Mouse (Mus musculus) adrenal gland, postnatal 25 days (tissue): Measurements from ENCODE around the gene Zfp148. TPM values are rescaled to one million over a fixed set of nuclear protein-coding genes. Genes with fewer than 3 reads are reported as not detected.
"Not testable (repeated sequence)": the region's sequence is repeated elsewhere in the genome, so short reads cannot be mapped to it uniquely, and the experiment has no call there.

ENCODE experiments used
- DNase-seq: peaks from one replicate; pipeline ENCODE4 v3.0.0; 2021; ENCODE audit warnings: mixed read lengths
- total RNA-seq: library from RNA; stranded (reverse); gene quantifications from 2 replicates; pipeline ENCODE4 v1.2.3, GENCODE M21; 2021

Zfp148 gene
- total RNA-seq, 1 experiment from 2014 or later, result 67.5 TPM

- no peak for DNase-seq
Measured at GRCm38 (mm10) chr16:33461416-33461815, 80.8 kb downstream of the Zfp148 start.

GRCm38 (mm10) chr16:33464509-33465241 lies 84.0 kb downstream of the Zfp148 start:
- DNase-seq, result no peak

GRCm38 (mm10) chr16:33465242-33465614 lies 84.6 kb downstream of the Zfp148 start:
- DNase-seq, result no peak

GRCm38 (mm10) chr16:33467451-33467850 lies 86.8 kb downstream of the Zfp148 start:
- DNase-seq, result no peak

- DNase-seq, result no peak
Measured at GRCm38 (mm10) chr16:33469973-33470372, 89.3 kb downstream of the Zfp148 start.

GRCm38 (mm10) chr16:33474381-33474780 lies 93.7 kb downstream of the Zfp148 start:
- no peak for DNase-seq

GRCm38 (mm10) chr16:33479926-33480325 lies 99.3 kb downstream of the Zfp148 start:
- DNase-seq, result no peak

GRCm38 (mm10) chr16:33481148-33481547 lies 100.5 kb downstream of the Zfp148 start:
- peak; percentile 11 for DNase-seq

GRCm38 (mm10) chr16:33482309-33482708 lies 101.7 kb downstream of the Zfp148 start:
- DNase-seq, result no peak

GRCm38 (mm10) chr16:33487709-33488108 lies 107.1 kb downstream of the Zfp148 start:
- DNase-seq, result no peak

- no peak for DNase-seq
Measured at GRCm38 (mm10) chr16:33494374-33494773, 113.7 kb downstream of the Zfp148 start.

- DNase-seq, result no peak
Measured at GRCm38 (mm10) chr16:33508082-33508481, 127.4 kb downstream of the Zfp148 start.

GRCm38 (mm10) chr16:33509231-33509630 lies 128.6 kb downstream of the Zfp148 start:
- DNase-seq, result not testable (repeated sequence)

- not testable (repeated sequence) for DNase-seq
Measured at GRCm38 (mm10) chr16:33510856-33511255, 130.2 kb downstream of the Zfp148 start.

- no peak for DNase-seq
Measured at GRCm38 (mm10) chr16:33512555-33512954, 131.9 kb downstream of the Zfp148 start.

GRCm38 (mm10) chr16:33516807-33517565 lies 136.3 kb downstream of the Zfp148 start, which contains the start of gene Slc12a8:
Gene Slc12a8 (plus strand): TSS chr16:33517328.
- DNase-seq, result no peak

- no peak for DNase-seq
Measured at GRCm38 (mm10) chr16:33517627-33518026, 137.0 kb downstream of the Zfp148 start.

- DNase-seq, result no peak
Measured at GRCm38 (mm10) chr16:33518236-33518635, 137.6 kb downstream of the Zfp148 start.

- no peak for DNase-seq
Measured at GRCm38 (mm10) chr16:33519916-33520568, 139.4 kb downstream of the Zfp148 start.

GRCm38 (mm10) chr16:33522516-33522915 lies 141.9 kb downstream of the Zfp148 start:
- DNase-seq, result no peak

GRCm38 (mm10) chr16:33523571-33523970 lies 142.9 kb downstream of the Zfp148 start:
- no peak for DNase-seq

- no peak for DNase-seq
Measured at GRCm38 (mm10) chr16:33529502-33530454, 149.1 kb downstream of the Zfp148 start.
